Mouse (Mus musculus): ENCODE measurements around the gene Krtap12-1.
"Not testable (repeated sequence)": the region's sequence is repeated elsewhere in the genome, so short reads cannot be mapped to it uniquely, and the experiment has no call there.

Krtap12-1 gene

DNA sequence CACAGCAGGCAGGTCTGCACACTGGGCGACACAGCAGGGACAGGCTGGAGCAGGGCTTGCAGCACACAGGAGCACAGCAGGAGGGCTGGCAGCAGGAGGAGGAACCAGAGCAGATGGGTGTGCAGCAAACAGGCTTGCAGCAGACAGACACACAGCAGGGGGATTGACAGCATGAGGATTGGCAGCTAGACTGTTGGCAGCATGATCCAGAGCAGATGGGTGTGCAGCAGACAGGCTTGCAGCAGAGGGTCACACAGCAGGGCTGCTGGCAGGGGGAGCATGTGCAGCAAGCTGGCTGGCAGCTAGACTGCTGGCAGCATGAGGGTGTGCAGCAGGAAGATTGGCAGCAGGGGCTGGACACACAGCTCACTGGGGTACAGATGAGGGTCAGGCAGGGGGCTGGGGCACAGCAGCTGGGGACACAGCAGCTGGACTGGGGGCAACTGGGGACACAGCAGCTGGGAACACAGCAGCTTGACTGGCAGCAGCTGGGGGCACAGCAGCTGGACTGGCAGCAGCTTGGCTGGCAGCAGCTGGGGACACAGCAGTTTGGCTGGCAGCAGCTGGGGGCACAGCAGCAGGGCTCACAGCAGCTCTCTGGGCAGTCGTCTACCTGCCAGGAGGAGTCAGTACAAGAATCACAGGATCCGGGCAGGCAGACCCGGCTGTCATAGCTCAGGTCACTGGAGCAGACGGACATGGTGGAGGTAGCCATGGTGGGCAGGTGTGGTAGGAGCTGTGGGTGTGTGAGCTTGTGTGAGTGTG, 21.7 kb downstream of the Krtap12-1 start, which contains the start of gene Gm18596:
Gene Gm18596, minus strand, starts transcription at position 715 of the 765 bp plus-strand sequence.
- DNase-seq (ENCODE audit: low read depth in 1 of 2, low spot score in 2 of 2) = not testable (repeated sequence)

DNA sequence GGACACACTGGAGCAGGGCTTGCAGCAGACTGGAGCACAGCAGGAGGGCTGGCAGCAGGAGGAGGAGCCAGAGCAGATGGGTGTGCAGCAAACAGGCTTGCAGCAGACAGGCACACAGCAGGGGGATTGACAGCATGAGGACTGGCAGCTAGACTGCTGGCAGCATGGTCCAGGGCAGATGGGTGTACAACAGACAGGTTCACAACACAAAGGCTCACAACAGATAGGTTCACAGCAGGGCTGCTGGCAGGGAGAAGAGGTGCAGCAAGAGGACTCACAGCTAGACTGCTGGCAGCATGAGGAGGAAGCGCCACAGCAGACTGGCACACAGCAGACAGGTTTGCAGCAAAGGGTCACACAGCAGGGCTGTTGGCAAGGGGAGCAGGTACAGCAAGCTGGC, 30.3 kb downstream of the Krtap12-1 start:
- not testable (repeated sequence) for DNase-seq (ENCODE audit: low read depth in 1 of 2, low spot score in 2 of 2)

DNA sequence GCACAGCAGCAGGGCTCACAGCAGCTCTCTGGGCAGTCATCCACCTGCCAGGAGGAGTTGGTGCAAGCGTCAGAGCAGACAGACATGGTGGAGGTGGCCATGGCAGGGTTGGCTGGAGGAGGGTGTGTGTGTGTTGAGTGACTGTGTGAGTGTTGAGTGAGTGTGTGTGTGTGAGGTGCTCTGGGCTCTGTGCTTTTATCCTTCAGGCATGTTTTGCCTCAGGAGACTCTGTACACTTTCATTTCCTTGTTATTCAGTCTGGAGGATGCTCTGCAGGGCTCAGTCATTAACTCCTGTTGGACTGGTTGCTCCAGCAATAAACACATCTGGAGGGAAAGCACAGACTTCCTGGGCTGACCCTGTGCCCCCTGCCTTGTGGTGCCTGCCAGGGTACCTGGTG, 30.9 kb downstream of the Krtap12-1 start, which contains the start of gene Gm9736:
Gene Gm9736, minus strand, starts transcription at position 101 of the 400 bp plus-strand sequence.
- not testable (repeated sequence) for DNase-seq (ENCODE audit: low read depth in 1 of 2, low spot score in 2 of 2)

GRCm38 (mm10) chr10:77752312-77752711, 31.9 kb downstream of the Krtap12-1 start:
- DNase-seq (ENCODE audit: low read depth in 1 of 2, low spot score in 2 of 2) = not testable (repeated sequence)

DNA sequence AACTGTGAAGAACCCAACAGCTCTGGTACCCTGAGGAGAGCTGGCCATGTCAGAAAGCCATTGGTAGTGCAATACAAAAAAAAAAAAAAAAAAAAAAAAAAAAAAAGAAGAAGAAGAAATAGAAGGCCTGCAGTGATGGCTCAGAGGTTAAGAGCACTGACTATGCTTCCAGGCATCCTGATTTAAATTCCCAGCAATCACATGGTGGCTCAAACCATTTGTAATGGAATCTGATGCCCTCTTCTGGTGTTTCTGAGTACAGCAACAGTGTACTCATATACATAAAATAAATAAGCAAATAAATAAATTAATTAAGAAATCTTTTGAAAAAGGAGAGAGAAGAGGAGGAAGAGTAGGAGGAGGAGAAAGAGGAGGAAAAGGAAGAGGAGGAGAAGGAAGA, 33.0 kb downstream of the Krtap12-1 start:
- DNase-seq (ENCODE audit: low read depth in 1 of 2, low spot score in 2 of 2) = no peak

DNA sequence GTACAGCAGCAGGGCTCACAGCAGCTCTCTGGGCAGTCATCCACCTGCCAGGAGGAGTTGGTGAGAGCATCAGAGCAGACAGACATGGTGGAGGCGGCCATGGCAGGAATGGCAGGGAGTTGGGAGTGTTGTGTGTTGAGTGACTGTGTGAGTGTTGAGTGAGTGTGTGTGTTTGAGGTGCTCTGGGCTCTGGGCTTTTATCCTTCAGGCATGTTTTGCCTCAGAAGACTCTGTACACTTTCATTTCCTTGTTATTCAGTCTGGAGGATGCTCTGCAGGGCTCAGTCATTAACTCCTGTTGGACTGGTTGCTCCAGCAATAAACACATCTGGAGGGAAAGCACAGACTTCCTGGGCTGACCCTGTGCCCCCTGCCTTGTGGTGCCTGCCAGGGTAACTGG, 39.2 kb downstream of the Krtap12-1 start, which contains the start of gene Gm3233:
Gene Gm3233, minus strand, starts transcription at position 101 of the 400 bp plus-strand sequence.
- not testable (repeated sequence) for DNase-seq (ENCODE audit: low read depth in 1 of 2, low spot score in 2 of 2)

DNA sequence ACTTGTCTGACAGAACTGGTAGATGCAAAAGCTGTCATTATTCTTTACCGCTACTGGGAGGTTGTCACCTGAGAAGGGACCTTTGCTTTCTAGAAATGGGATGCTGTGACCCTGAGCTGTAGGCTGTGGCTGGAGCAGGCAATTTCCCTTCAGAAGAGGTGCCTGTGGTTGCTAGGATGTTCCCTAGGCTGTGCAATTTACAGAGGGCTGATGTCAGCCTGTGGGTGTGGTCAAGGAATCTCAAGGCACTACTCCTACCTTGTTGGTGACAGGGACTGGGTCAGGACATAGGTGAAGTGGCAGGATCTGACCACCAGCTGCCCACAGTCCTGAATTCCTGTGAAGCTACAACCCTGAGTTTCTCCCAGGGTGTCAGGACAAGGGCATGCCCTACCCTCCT, 49.3 kb downstream of the Krtap12-1 start:
- no peak for DNase-seq (ENCODE audit: low read depth in 1 of 2, low spot score in 2 of 2)

Data from monocyte, adult 2 months (primary cell).